Mouse (Mus musculus): ENCODE measurements around the gene Ttc39a. TPM values are rescaled to one million over a fixed set of nuclear protein-coding genes. Genes with fewer than 3 reads are reported as not detected.

Ttc39a gene
- polyA plus RNA-seq, 1 experiment from 2014 or later: 2.2 TPM

DNA sequence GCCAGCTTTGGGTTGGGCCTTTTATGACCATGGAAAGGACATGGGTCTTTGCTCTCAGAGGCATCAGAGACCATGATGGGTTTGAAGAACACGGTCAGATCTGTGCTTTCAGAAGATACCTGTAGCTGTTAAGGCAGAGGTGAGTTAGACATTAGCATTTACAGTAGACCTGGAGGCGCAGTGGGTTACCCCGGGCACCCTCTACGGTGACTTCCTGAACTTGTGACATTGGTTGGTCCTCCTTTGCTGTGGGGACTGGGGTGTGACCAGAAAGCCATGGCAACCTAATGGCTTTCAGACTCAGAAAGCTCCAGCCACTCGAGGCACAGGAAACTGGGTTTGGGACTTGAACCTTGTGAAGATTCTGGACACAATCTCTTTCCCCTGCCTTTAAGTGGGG, 5.8 kb downstream of the Ttc39a start:
- 91% methylated on average over 5 of the region's 5 CpGs for WGBS

DNA sequence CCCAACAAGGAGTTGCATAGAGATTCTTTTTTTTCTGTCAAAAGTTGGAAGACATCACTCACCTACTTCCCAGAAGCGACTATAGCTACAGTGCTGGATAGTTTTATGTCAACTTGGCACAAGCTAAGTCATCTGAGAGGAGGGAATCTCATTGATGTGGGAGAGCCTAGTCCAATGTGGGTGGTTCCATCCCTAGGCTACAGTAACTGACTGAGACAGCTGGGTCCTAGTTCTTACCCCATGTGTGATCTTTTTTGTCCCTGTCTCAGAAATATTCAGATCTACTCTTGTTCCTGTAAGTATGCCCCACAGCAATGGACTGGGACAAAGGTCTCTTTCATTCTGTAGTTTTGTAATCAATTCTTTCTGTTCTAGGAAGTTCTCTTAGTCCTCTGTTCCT, 11.6 kb downstream of the Ttc39a start:
- H3K4me3 ChIP-seq (replicated peaks; ENCODE audit: low read depth, low read length): no peak overlapping the region
- no peaks in the 10 kb centered on the region for H3K9me3 ChIP-seq (ENCODE audit: control insufficient read depth, low read length)
- no peak for DNase-seq
- H3K36me3 ChIP-seq (ENCODE audit: control insufficient read depth, insufficient read depth, low read length): no peaks in the 10 kb centered on the region
- no peaks in the 10 kb centered on the region for H3K27me3 ChIP-seq (ENCODE audit: control insufficient read depth, insufficient read depth, low read length)
- no peak overlapping the region for H3K27ac ChIP-seq (replicated peaks; ENCODE audit: low read depth, low read length)
- 89% methylated on average over 1 of the region's 1 CpGs for WGBS
- no peaks in the 10 kb centered on the region for H3K4me1 ChIP-seq (ENCODE audit: control insufficient read depth, insufficient read depth, low read length)
- no peak overlapping the region for H3K9ac ChIP-seq (replicated peaks; ENCODE audit: low read length)
- no peak for ATAC-seq (ENCODE audit: low FRiP score, low TSS enrichment)
- no peak overlapping the region for H3K4me2 ChIP-seq (ENCODE audit: low read length)

More for the DNA sequence above, 5.8 kb downstream of the Ttc39a start:
- Histone ChIP-seq H3K9ac (replicated peaks; ENCODE audit: low read length) (no peak overlapping the region), H3K4me1 (ENCODE audit: control insufficient read depth, insufficient read depth, low read length) (no peaks in the 10 kb centered on the region), H3K27me3 (ENCODE audit: control insufficient read depth, insufficient read depth, low read length) (no peaks in the 10 kb centered on the region; the same call in 1 of the 2 replicates), H3K27ac (replicated peaks; ENCODE audit: low read depth, low read length) (no peak overlapping the region), H3K4me3 (replicated peaks; ENCODE audit: low read depth, low read length) (no peak overlapping the region), H3K36me3 (ENCODE audit: control insufficient read depth, insufficient read depth, low read length) (no peaks in the 10 kb centered on the region), H3K9me3 (ENCODE audit: control insufficient read depth, low read length) (no peaks in the 10 kb centered on the region), H3K4me2 (ENCODE audit: low read length) (no peak overlapping the region)
- ATAC-seq (ENCODE audit: low FRiP score, low TSS enrichment) (no peak), DNase-seq (no peak)

DNA sequence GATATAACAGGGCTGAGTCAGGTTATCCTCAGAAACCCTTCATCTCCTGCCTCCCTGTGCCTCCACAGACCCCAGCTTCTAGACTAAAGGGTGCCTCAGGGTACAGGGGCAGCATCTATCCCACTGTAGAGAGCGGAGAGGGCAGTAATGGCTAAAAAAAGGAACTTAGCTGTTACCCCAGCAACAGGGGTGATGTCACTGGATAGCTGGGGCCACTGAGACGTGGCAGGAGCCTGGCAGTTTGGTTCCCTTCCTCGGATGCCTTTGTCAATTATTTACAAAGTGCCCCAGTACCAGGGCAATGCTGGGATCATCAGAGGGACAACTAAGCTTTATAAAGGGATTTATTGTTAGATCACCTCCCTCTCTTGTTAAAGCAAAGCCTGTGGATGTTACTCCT, 12.6 kb downstream of the Ttc39a start:
- DNase-seq: no peak
- no peak overlapping the region for H3K9ac ChIP-seq (replicated peaks; ENCODE audit: low read length)
- WGBS: 11% methylated on average over 3 of the region's 3 CpGs
- no peak overlapping the region for H3K27ac ChIP-seq (replicated peaks; ENCODE audit: low read depth, low read length)
- ATAC-seq (ENCODE audit: low FRiP score, low TSS enrichment): no peak
- no peak overlapping the region for H3K4me2 ChIP-seq (ENCODE audit: low read length)
- no peak overlapping the region for H3K4me3 ChIP-seq (replicated peaks; ENCODE audit: low read depth, low read length)
- H3K4me1 ChIP-seq (ENCODE audit: control insufficient read depth, insufficient read depth, low read length): no peaks in the 10 kb centered on the region
- H3K9me3 ChIP-seq (ENCODE audit: control insufficient read depth, low read length): no peaks in the 10 kb centered on the region
- no peaks in the 10 kb centered on the region for H3K36me3 ChIP-seq (ENCODE audit: control insufficient read depth, insufficient read depth, low read length)
- no peaks in the 10 kb centered on the region for H3K27me3 ChIP-seq (ENCODE audit: control insufficient read depth, insufficient read depth, low read length)

DNA sequence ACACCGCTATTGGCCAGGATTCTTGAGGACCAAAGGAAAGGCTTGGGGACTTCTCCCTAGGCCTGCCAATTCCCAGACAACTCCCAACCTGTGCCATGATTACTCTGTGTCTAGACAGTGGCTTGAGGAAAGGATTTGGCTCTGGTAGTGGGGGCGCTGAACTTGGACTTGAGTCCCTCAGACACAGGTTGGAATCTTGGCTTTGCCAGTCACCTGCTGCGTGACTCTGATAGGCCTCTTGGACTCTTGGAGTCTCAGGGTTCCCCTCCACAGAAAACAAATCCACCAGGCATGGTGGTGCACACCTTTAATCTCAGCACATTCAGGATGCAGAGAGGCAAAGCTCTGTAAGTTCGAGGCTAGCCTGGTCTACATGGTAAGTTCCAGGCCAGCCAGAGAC, 13.1 kb downstream of the Ttc39a start:
- H3K4me2 ChIP-seq (ENCODE audit: low read length): no peak overlapping the region
- no peaks in the 10 kb centered on the region for H3K27me3 ChIP-seq (ENCODE audit: control insufficient read depth, insufficient read depth, low read length)
- no peak overlapping the region for H3K27ac ChIP-seq (replicated peaks; ENCODE audit: low read depth, low read length)
- no peaks in the 10 kb centered on the region for H3K36me3 ChIP-seq (ENCODE audit: control insufficient read depth, insufficient read depth, low read length)
- H3K4me3 ChIP-seq (replicated peaks; ENCODE audit: low read depth, low read length): no peak overlapping the region
- no peak for DNase-seq
- ATAC-seq (ENCODE audit: low FRiP score, low TSS enrichment): no peak
- no peaks in the 10 kb centered on the region for H3K4me1 ChIP-seq (ENCODE audit: control insufficient read depth, insufficient read depth, low read length)
- H3K9ac ChIP-seq (replicated peaks; ENCODE audit: low read length): no peak overlapping the region
- H3K9me3 ChIP-seq (ENCODE audit: control insufficient read depth, low read length): no peaks in the 10 kb centered on the region
- 84% methylated on average over 4 of the region's 4 CpGs for WGBS

DNA sequence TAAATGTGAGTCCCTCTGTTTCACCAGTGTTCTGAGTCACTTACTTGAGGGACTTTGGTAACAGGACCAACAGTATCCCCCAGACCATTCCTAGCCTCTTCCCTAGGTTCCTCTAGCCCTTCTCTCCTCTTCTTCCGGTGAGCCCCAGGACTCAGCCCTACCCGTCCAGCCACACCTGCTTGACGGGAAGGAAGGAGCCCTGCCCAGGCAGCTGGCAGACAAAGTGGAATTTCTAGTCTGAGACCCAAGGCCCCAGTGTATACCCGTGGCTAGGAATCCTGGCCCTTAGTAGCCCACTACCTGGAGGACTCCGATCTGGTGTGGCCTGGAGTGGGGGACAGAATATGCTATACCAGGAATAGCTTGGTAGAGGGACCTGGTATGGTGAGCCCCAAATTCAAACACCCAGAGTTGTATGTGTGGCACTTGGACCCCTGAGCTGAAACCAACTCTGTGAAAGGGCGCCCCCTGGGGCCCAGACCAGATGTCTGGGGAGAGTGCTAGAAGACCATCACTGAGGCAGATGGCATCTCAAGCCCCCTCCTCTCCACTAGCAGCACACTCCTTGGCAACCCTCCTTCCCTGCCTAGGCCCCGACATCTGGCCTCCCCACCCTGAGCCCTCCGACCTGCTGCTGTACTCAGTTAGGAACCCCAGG, 13.8 kb downstream of the Ttc39a start:
- H3K27ac ChIP-seq (replicated peaks; ENCODE audit: low read depth, low read length): no peak overlapping the region
- WGBS: 73% methylated on average over 8 of the region's 8 CpGs
- 0 out of 2 replicates have a peak, but pooled peaks have one; percentile 11 for ATAC-seq (ENCODE audit: low FRiP score, low TSS enrichment)
- no peaks in the 10 kb centered on the region for H3K4me1 ChIP-seq (ENCODE audit: control insufficient read depth, insufficient read depth, low read length)
- no peak overlapping the region for H3K9ac ChIP-seq (replicated peaks; ENCODE audit: low read length)
- H3K27me3 ChIP-seq (ENCODE audit: control insufficient read depth, insufficient read depth, low read length): no peaks in the 10 kb centered on the region
- no peaks in the 10 kb centered on the region for H3K9me3 ChIP-seq (ENCODE audit: control insufficient read depth, low read length)
- no peak overlapping the region for H3K4me3 ChIP-seq (replicated peaks; ENCODE audit: low read depth, low read length)
- no peaks in the 10 kb centered on the region for H3K36me3 ChIP-seq (ENCODE audit: control insufficient read depth, insufficient read depth, low read length)
- H3K4me2 ChIP-seq (ENCODE audit: low read length): no peak overlapping the region
- no peak for DNase-seq

DNA sequence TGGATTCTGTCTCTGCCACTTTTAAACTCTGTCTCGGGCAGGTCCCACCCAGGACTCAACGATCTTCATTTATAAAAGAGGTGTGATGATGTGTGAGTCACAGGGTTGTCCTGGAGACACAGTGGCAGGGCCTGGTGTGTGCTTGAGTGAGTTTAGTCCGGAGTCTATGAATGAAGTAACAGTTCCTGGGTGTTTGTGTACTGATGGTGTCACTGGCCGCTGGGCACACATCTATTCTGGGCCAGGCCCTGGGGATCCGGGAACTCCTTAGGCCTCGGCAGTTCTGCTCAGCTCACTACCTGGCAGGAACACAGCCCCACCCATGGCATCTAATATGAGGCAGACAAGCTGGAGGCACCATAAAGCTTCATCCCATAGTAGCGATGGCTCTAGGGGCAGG, 15.2 kb downstream of the Ttc39a start:
- Histone ChIP-seq H3K27ac (replicated peaks; ENCODE audit: low read depth, low read length) (no peak overlapping the region), H3K9me3 (ENCODE audit: control insufficient read depth, low read length) (no peaks in the 10 kb centered on the region), H3K27me3 (ENCODE audit: control insufficient read depth, insufficient read depth, low read length) (no peaks in the 10 kb centered on the region), H3K4me2 (ENCODE audit: low read length) (no peak overlapping the region), H3K9ac (replicated peaks; ENCODE audit: low read length) (no peak overlapping the region), H3K4me1 (ENCODE audit: control insufficient read depth, insufficient read depth, low read length) (no peaks in the 10 kb centered on the region), H3K4me3 (replicated peaks; ENCODE audit: low read depth, low read length) (no peak overlapping the region), H3K36me3 (ENCODE audit: control insufficient read depth, insufficient read depth, low read length) (no peaks in the 10 kb centered on the region)
- no peak for ATAC-seq (ENCODE audit: low FRiP score, low TSS enrichment)
- WGBS: 90% methylated on average over 7 of the region's 7 CpGs
- no peak for DNase-seq

DNA sequence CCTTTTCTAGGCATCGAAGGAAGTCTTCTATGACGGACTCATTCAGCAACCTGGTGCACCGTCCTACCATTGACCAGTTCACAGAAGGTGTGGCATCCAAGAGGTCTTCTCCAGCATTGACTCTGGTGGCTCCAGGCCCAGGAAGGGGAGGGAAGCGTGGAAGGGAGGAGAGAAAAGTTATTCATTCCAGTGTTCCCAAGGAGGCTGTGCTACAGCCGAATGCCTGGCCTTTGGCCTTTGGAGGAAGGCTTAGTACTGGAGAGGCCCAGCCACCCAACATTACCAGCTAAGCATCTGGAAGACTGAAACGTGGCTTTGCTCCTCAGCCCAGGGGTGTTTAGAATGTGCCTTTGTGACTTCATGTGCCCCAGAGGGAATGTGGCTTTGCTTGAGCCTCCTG, 16.0 kb downstream of the Ttc39a start:
- Histone ChIP-seq H3K4me1 (ENCODE audit: control insufficient read depth, insufficient read depth, low read length) (no peaks in the 10 kb centered on the region), H3K9ac (replicated peaks; ENCODE audit: low read length) (no peak overlapping the region), H3K36me3 (ENCODE audit: control insufficient read depth, insufficient read depth, low read length) (no peaks in the 10 kb centered on the region), H3K4me3 (replicated peaks; ENCODE audit: low read depth, low read length) (no peak overlapping the region), H3K4me2 (ENCODE audit: low read length) (no peak overlapping the region), H3K27me3 (ENCODE audit: control insufficient read depth, insufficient read depth, low read length) (no peaks in the 10 kb centered on the region), H3K9me3 (ENCODE audit: control insufficient read depth, low read length) (no peaks in the 10 kb centered on the region), H3K27ac (replicated peaks; ENCODE audit: low read depth, low read length) (no peak overlapping the region)
- DNase-seq (no peak), ATAC-seq (ENCODE audit: low FRiP score, low TSS enrichment) (no peak)
- 71% methylated on average over 6 of the region's 6 CpGs for WGBS

DNA sequence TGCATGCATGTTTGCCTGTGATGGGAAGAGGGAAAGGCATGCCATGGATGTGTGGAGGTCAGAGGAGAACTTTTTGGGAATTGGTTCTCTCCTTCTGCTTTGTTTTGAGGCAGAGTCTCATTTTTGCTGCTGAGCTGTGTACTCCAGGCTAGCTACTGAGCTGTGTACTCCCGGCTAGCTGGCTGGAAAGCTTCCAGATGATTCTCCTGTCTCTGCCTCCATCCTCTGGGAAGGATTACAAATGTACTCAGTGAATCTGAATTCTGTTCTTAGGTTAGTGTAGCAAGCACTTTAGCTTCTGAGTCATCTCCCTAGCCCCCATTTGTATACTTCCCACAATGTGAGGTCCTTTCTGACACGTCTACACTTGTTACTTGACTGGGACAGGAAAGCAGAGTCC, 17.0 kb downstream of the Ttc39a start:
- H3K27ac ChIP-seq (replicated peaks; ENCODE audit: low read depth, low read length): no peak overlapping the region
- no peak overlapping the region for H3K9ac ChIP-seq (replicated peaks; ENCODE audit: low read length)
- H3K4me1 ChIP-seq (ENCODE audit: control insufficient read depth, insufficient read depth, low read length): no peaks in the 10 kb centered on the region
- no peak for ATAC-seq (ENCODE audit: low FRiP score, low TSS enrichment)
- 75% methylated on average over 2 of the region's 2 CpGs for WGBS
- DNase-seq: no peak
- H3K4me3 ChIP-seq (replicated peaks; ENCODE audit: low read depth, low read length): no peak overlapping the region
- H3K36me3 ChIP-seq (ENCODE audit: control insufficient read depth, insufficient read depth, low read length): no peaks in the 10 kb centered on the region
- no peaks in the 10 kb centered on the region for H3K27me3 ChIP-seq (ENCODE audit: control insufficient read depth, insufficient read depth, low read length)
- H3K4me2 ChIP-seq (ENCODE audit: low read length): no peak overlapping the region
- H3K9me3 ChIP-seq (ENCODE audit: control insufficient read depth, low read length): no peaks in the 10 kb centered on the region

DNA sequence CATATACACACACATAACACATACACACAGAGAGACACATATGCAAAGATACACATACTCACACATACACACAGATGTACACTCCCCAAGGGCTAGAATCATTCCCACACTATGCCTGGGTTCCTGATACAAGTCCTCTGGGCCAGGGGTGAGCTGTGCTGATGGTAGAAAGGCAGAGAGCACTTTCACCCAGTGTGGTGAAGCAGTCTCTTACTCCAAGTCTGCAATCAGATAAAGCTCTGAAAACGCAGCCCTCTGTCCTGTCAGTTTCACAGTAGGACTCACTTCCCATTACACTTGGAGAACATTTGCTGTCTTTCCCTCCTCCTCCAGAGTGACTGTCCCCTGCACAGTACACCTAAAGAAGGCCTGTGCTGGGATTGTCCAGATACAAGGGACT, 20.6 kb downstream of the Ttc39a start:
- no peaks in the 10 kb centered on the region for H3K4me1 ChIP-seq (ENCODE audit: control insufficient read depth, insufficient read depth, low read length)
- DNase-seq (no peak), ATAC-seq (ENCODE audit: low FRiP score, low TSS enrichment) (no peak)
- H3K36me3 ChIP-seq (ENCODE audit: control insufficient read depth, insufficient read depth, low read length): no peaks in the 10 kb centered on the region
- no peak overlapping the region for H3K4me3 ChIP-seq (replicated peaks; ENCODE audit: low read depth, low read length)
- WGBS: 79% methylated on average over 1 of the region's 1 CpGs
- no peak overlapping the region for H3K27ac ChIP-seq (replicated peaks; ENCODE audit: low read depth, low read length)
- H3K9ac ChIP-seq (replicated peaks; ENCODE audit: low read length): no peak overlapping the region
- H3K27me3 ChIP-seq (ENCODE audit: control insufficient read depth, insufficient read depth, low read length): no peaks in the 10 kb centered on the region
- H3K9me3 ChIP-seq (ENCODE audit: control insufficient read depth, low read length): no peaks in the 10 kb centered on the region
- H3K4me2 ChIP-seq (ENCODE audit: low read length): no peak overlapping the region
